Mouse (Mus musculus) adrenal gland (tissue): Measurements from ENCODE around the gene Calhm6.

Source experiments
- intact Hi-C: fragments of 180-260 bp; cut with DNase I; formaldehyde crosslinking; loops from one replicate; pipeline ENCODE4 v1.15.1; 2025
- long read RNA-seq, 2 experiments: library from polyadenylated mRNA; unstranded; transcript quantifications; one replicate each; pipeline ENCODE4 v2.0.0; 2020; ENCODE audit warnings: borderline replicate concordance in 1 of 2; ENCODE audit not compliant: insufficient replicate concordance in 1 of 2

Calhm6 gene
- long read RNA-seq, experiment 1, partial matches to known transcripts: 0 of 1 reads
- long read RNA-seq, experiment 1, other reads (novel, unspliced or antisense): 0 of 1 reads
- long read RNA-seq, experiment 2, partial matches to known transcripts: 0 of 2 reads
- long read RNA-seq, experiment 2, other reads (novel, unspliced or antisense): 0 of 2 reads

GRCm38 (mm10) chr10:34127392-34128378 lies at the start of gene Calhm6:
Calhm6 (minus strand) TSS chr10:34127984.
- intact Hi-C loops: no loop called here

- intact Hi-C loops: no loop called here
Measured at GRCm38 (mm10) chr10:34175870-34176606, 48.3 kb upstream of the Calhm6 start.

- intact Hi-C loops: no loop called here
Measured at GRCm38 (mm10) chr10:34172663-34173282, 45.0 kb upstream of the Calhm6 start.

GRCm38 (mm10) chr10:34171660-34172059 lies 43.9 kb upstream of the Calhm6 start:
- intact Hi-C loops: no loop called here

GRCm38 (mm10) chr10:34171191-34171590 lies 43.4 kb upstream of the Calhm6 start:
- intact Hi-C loops: no loop called here

- intact Hi-C loops: no loop called here
Measured at GRCm38 (mm10) chr10:34166971-34167370, 39.2 kb upstream of the Calhm6 start.

GRCm38 (mm10) chr10:34155796-34156554 lies 28.2 kb upstream of the Calhm6 start:
- intact Hi-C loops: no loop called here

- intact Hi-C loops: no loop called here
Measured at GRCm38 (mm10) chr10:34151827-34152226, 24.0 kb upstream of the Calhm6 start.

- intact Hi-C loops: no loop called here
Measured at GRCm38 (mm10) chr10:34150454-34150853, 22.7 kb upstream of the Calhm6 start.

GRCm38 (mm10) chr10:34149772-34150171 lies 22.0 kb upstream of the Calhm6 start:
- intact Hi-C loops: no loop called here

- intact Hi-C loops: no loop called here
Measured at GRCm38 (mm10) chr10:34141693-34142092, 13.9 kb upstream of the Calhm6 start.

GRCm38 (mm10) chr10:34139768-34140167 lies 12.0 kb upstream of the Calhm6 start:
- intact Hi-C loops: no loop called here

GRCm38 (mm10) chr10:34138027-34138426 lies 10.2 kb upstream of the Calhm6 start:
- intact Hi-C loops: no loop called here

- intact Hi-C loops: no loop called here
Measured at GRCm38 (mm10) chr10:34136432-34136831, 8.6 kb upstream of the Calhm6 start.

- intact Hi-C loops: no loop called here
Measured at GRCm38 (mm10) chr10:34131356-34131755, 3.6 kb upstream of the Calhm6 start.

- intact Hi-C loops: no loop called here
Measured at GRCm38 (mm10) chr10:34128391-34128790, 607 bp upstream of the Calhm6 start.

GRCm38 (mm10) chr10:34118421-34118820 lies 9.4 kb downstream of the Calhm6 start:
- intact Hi-C loops: no loop called here

- intact Hi-C loops: no loop called here
Measured at GRCm38 (mm10) chr10:34117770-34118169, 10.0 kb downstream of the Calhm6 start.

- intact Hi-C loops: no loop called here
Measured at GRCm38 (mm10) chr10:34117131-34117530, 10.7 kb downstream of the Calhm6 start.

- intact Hi-C loops: no loop called here
Measured at GRCm38 (mm10) chr10:34111964-34112738, 15.6 kb downstream of the Calhm6 start.
